Mouse (Mus musculus) midbrain, embryonic 15.5 days (tissue): ENCODE data around the gene Ankrd11. TPM values are rescaled to one million over a fixed set of nuclear protein-coding genes. Genes with fewer than 3 reads are reported as not detected.

Experiments
- ATAC-seq: fragments of 200-750 bp; cut with Nextera tagmentation; replicated peaks from 2 replicates; pipeline ENCODE4 v1.8.0; 2017; ENCODE audit warnings: moderate TSS enrichment
- H3K27ac ChIP-seq: fragments of 300-500 bp; sonication (generic); 2 replicates; pipeline ENCODE4 v1.5.1; 2015; ENCODE audit warnings: mild to moderate bottlenecking, inconsistent platforms
- H3K27me3 ChIP-seq: fragments of 300-500 bp; sonication (generic); replicated peaks from 2 replicates; pipeline ENCODE4 v1.6.1; 2015; ENCODE audit warnings: inconsistent platforms
- H3K36me3 ChIP-seq: fragments of 300-500 bp; sonication (generic); replicated peaks from 2 replicates; pipeline ENCODE4 v1.6.1; 2015; ENCODE audit warnings: inconsistent platforms
- H3K4me1 ChIP-seq: fragments of 300-500 bp; sonication (generic); 2 replicates; pipeline ENCODE4 v1.6.1; 2015; ENCODE audit warnings: inconsistent platforms
- H3K4me2 ChIP-seq: fragments of 300-500 bp; sonication (generic); 2 replicates; pipeline ENCODE4 v1.6.1; 2015; ENCODE audit warnings: inconsistent platforms, mild to moderate bottlenecking, moderate library complexity
- H3K4me3 ChIP-seq: fragments of 300-500 bp; sonication (generic); 2 replicates; pipeline ENCODE4 v1.5.1; 2015; ENCODE audit warnings: mild to moderate bottlenecking, inconsistent platforms
- H3K9ac ChIP-seq: fragments of 300-500 bp; sonication (generic); 2 replicates; pipeline ENCODE4 v1.6.1; 2015; ENCODE audit warnings: mild to moderate bottlenecking, inconsistent platforms
- H3K9me3 ChIP-seq: fragments of 300-500 bp; sonication (generic); 2 replicates; pipeline ENCODE4 v1.6.1; 2016; ENCODE audit warnings: inconsistent platforms
- WGBS: fragments of 180-500 bp; shearing (Covaris S2); methylation state at CpG from one replicate; pipeline ENCODE4 v1.1.7; 2015; ENCODE audit warnings: mixed read lengths; 5-methylcytosine and 5-hydroxymethylcytosine counted together
- polyA plus RNA-seq: library from polyadenylated mRNA; unstranded; fragments of >200 nt; fragmentation: Nextera tagmentation; extraction: Ambion mirVana; gene quantifications from 2 replicates; pipeline ENCODE4 v1.2.1, GENCODE M21; 2015

The Ankrd11 gene
- polyA plus RNA-seq, 1 experiment from 2014 or later, result 69.4 TPM

DNA sequence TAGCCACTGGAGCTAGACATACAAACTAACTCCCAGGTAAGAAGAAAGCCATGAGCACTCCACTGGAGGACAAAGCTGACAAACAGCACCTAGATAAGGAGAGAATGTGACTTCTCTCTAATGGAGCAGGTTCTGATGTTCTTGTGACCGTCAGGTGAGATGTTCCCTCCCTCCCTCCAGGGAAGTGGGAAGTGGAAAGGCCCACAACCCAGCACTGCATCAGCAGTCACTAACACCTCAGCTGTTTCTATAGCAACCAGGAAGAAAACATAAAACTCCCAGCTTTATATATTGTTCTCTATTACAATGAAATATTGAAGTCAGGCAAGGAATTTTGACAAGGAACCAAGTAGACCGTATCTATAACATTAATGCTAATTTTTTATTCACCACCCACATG is 22.0 kb downstream of the Ankrd11 start:
- H3K27ac ChIP-seq, result no peak overlapping the region
- 71% methylated on average over 2 of the region's 2 CpGs for WGBS
- no peak overlapping the region for H3K4me2 ChIP-seq
- no peak overlapping the region for H3K4me3 ChIP-seq
- no peaks in the 10 kb centered on the region for H3K9me3 ChIP-seq
- no peak overlapping the region for H3K9ac ChIP-seq
- ATAC-seq, result no peak
- no peaks in the 10 kb centered on the region for H3K27me3 ChIP-seq
- peaks cover 23% of the 10 kb centered on the region for H3K4me1 ChIP-seq
- no peaks in the 10 kb centered on the region for H3K36me3 ChIP-seq

DNA sequence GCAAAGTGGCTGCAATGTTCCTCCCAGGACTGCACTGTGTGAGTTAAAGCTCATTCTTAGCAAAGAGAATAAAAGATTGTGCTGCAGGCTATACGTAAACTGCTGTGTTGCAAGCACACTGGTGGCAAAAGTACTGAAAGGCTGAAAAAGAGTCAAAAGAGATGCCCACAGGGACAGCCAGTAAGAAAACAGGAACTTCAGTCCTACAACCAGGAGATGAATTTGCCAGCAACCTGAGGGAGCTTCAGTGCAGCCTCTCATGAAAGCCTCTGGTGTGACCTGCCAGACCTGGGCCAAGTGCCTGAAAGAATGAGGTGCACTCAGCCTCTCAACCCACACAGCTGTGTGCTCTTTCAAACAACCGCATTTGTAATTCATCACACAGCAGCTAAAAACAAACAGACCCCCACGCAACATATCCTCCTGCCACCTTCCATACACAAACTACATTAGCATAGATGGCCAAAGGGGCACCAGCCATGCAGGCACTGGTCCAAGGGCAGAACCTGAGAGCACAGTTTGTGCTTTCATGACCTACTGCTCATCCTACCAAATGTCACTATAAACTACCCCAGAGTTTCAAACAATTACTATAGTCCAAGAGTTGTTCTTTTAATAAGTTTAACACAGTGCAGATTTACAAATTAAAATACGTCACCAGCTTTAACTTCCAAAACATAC is 23.5 kb downstream of the Ankrd11 start:
- no peak overlapping the region for H3K9ac ChIP-seq
- H3K36me3 ChIP-seq, result no peaks in the 10 kb centered on the region
- H3K4me1 ChIP-seq, result peaks cover 27% of the 10 kb centered on the region
- no peak overlapping the region for H3K4me2 ChIP-seq
- ATAC-seq, result no peak
- H3K27ac ChIP-seq, result no peak overlapping the region
- no peaks in the 10 kb centered on the region for H3K27me3 ChIP-seq
- 59% methylated on average over 4 of the region's 4 CpGs for WGBS
- H3K4me3 ChIP-seq, result no peak overlapping the region
- no peaks in the 10 kb centered on the region for H3K9me3 ChIP-seq

DNA sequence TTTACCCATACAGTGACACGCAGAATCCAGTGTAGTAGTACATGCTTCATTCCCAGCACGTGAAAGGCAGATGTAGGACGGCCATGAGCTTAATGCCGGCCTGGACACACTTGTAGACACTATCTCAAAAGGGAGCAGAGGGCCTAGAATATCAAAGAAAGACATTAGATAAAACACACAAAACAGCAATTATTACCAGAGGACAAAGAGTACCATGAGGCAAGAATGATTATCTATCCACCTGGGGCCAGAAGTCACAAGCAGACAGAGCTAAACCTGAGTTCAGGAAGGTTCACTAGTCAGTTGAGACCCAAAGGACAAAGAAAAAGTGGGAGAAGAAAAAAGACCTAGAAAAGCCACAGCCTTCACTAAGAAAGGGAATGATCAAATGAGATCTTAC is 24.9 kb downstream of the Ankrd11 start:
- H3K36me3 ChIP-seq, result no peaks in the 10 kb centered on the region
- H3K9ac ChIP-seq, result no peak overlapping the region
- no peak overlapping the region for H3K4me3 ChIP-seq
- 94% methylated on average over 4 of the region's 4 CpGs for WGBS
- no peak for ATAC-seq
- H3K9me3 ChIP-seq, result no peaks in the 10 kb centered on the region
- no peaks in the 10 kb centered on the region for H3K27me3 ChIP-seq
- H3K27ac ChIP-seq, result no peak overlapping the region
- no peak overlapping the region for H3K4me2 ChIP-seq
- peaks cover 27% of the 10 kb centered on the region for H3K4me1 ChIP-seq

DNA sequence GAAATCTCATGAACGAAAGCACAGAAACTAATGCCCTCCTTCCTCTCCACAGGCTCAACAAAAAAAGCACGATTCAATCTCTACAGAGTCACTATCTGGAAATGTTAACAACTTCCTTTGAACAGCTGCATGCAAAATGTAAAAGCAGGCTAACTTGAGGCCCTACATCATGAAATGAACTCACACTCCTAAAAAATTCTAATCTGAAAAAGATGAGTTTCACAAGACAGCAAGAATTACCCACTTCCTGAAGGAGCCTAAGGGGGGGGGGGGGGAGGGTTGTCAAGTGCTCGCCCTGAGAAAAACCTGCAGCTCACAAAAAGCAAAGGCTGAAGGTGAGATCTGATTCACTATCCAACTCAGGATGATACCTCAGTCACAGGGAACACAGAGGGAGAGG is 27.0 kb downstream of the Ankrd11 start:
- Histone ChIP-seq H3K36me3 (no peaks in the 10 kb centered on the region), H3K9me3 (no peaks in the 10 kb centered on the region), H3K27ac (no peak overlapping the region), H3K9ac (no peak overlapping the region), H3K27me3 (no peaks in the 10 kb centered on the region), H3K4me3 (no peak overlapping the region), H3K4me2 (no peak overlapping the region), H3K4me1 (peaks cover 16% of the 10 kb centered on the region)
- 79% methylated on average over 3 of the region's 3 CpGs for WGBS
- no peak for ATAC-seq

DNA sequence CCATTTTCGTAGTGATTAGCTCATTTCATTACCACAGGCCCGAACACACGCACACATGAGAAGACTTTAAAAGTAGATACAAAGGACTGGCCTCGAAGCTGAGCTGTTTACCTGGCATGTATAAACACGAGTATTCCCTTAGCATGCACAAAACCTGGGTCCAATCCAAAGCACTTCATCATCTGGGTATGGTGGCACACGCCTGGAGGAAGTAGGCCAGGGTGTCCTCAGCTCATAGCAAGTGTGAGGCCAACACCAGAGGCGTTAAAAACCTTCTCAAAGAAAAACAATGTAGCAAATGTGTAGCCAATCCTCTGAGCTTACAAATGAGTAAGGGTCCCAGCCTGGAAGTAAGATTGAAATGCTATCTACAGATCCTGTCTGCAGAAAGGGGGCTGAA is 27.6 kb downstream of the Ankrd11 start:
- H3K9me3 ChIP-seq, result no peaks in the 10 kb centered on the region
- no peak overlapping the region for H3K4me2 ChIP-seq
- ATAC-seq, result no peak
- H3K27me3 ChIP-seq, result no peaks in the 10 kb centered on the region
- 85% methylated on average over 7 of the region's 7 CpGs for WGBS
- H3K36me3 ChIP-seq, result no peaks in the 10 kb centered on the region
- no peak overlapping the region for H3K27ac ChIP-seq
- H3K9ac ChIP-seq, result no peak overlapping the region
- H3K4me3 ChIP-seq, result no peak overlapping the region
- H3K4me1 ChIP-seq, result peaks cover 16% of the 10 kb centered on the region

DNA sequence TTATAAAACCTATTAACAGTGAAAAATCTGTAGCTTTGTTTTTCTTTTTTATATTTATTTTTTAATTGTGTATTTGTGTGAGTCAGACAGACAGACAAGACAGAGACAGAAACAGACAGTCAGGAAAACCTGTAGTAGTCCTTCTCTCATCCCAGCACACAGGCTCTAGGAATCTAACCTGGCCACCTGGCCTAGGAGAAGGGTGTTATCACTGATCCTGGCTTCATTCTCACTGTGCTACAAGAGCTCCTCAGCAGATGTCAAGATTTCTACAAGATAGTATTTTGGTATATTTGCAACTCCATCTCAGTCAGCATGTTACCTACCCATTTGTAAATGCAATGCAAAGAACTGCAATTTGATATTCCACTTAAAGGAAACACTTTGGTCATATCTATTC is 30.8 kb downstream of the Ankrd11 start:
- no peak overlapping the region for H3K27ac ChIP-seq
- H3K9me3 ChIP-seq, result no peaks in the 10 kb centered on the region
- no peaks in the 10 kb centered on the region for H3K36me3 ChIP-seq
- H3K4me2 ChIP-seq, result no peak overlapping the region
- no peak overlapping the region for H3K9ac ChIP-seq
- H3K27me3 ChIP-seq, result no peaks in the 10 kb centered on the region
- peaks cover 9% of the 10 kb centered on the region; the same call in 1 of the 2 replicates for H3K4me1 ChIP-seq
- no peak overlapping the region for H3K4me3 ChIP-seq
- no peak for ATAC-seq

DNA sequence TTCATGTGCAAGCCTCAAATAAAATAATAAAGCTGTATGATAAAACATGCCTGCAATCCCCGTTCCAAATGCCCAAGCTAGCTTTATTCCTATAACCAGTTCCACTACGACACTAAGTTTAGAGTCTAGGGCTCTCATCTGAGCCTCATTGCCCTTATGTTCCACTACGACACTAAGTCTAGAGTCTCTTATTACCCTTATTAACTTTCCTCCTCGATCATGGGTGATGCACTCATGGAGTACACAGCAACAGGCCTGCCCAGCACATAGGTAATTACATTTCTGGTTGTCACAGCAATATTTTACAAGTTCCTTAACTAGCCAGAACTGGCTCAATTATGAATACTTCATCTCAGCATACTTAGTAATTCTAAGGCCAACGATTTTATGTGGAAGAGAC is 36.3 kb downstream of the Ankrd11 start:
- no peak overlapping the region for H3K9ac ChIP-seq
- no peaks in the 10 kb centered on the region for H3K27me3 ChIP-seq
- peaks cover 15% of the 10 kb centered on the region; the same call in 1 of the 2 replicates for H3K4me1 ChIP-seq
- H3K9me3 ChIP-seq, result no peaks in the 10 kb centered on the region
- no peaks in the 10 kb centered on the region for H3K36me3 ChIP-seq
- 85% methylated on average over 5 of the region's 5 CpGs for WGBS
- no peak for ATAC-seq
- H3K4me2 ChIP-seq, result no peak overlapping the region
- no peak overlapping the region for H3K27ac ChIP-seq
- H3K4me3 ChIP-seq, result no peak overlapping the region

DNA sequence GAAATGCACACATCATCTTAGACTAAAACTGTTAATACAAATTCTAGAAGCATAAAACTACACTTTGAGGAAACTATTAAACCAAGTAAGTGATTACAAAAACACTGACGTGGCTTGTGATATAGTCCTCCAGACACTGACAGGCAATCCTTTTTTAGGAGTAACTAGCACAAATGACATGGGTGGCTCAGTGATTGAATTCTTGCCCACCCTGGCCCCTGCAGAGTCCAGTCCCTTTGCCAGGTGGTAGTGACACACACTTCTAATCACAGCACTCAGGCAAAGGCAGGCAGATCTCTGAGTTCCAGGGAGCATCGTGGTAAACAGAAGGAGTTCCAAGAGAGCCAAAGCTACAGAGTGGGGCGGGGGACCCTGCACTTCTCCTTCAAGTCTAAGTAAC is 36.7 kb downstream of the Ankrd11 start:
- no peak overlapping the region for H3K4me2 ChIP-seq
- WGBS, result 70% methylated on average over 3 of the region's 3 CpGs
- H3K4me3 ChIP-seq, result no peak overlapping the region
- no peaks in the 10 kb centered on the region for H3K36me3 ChIP-seq
- H3K4me1 ChIP-seq, result peaks cover 15% of the 10 kb centered on the region; the same call in 1 of the 2 replicates
- no peak for ATAC-seq
- H3K27ac ChIP-seq, result no peak overlapping the region
- no peaks in the 10 kb centered on the region for H3K27me3 ChIP-seq
- H3K9me3 ChIP-seq, result no peaks in the 10 kb centered on the region
- no peak overlapping the region for H3K9ac ChIP-seq

DNA sequence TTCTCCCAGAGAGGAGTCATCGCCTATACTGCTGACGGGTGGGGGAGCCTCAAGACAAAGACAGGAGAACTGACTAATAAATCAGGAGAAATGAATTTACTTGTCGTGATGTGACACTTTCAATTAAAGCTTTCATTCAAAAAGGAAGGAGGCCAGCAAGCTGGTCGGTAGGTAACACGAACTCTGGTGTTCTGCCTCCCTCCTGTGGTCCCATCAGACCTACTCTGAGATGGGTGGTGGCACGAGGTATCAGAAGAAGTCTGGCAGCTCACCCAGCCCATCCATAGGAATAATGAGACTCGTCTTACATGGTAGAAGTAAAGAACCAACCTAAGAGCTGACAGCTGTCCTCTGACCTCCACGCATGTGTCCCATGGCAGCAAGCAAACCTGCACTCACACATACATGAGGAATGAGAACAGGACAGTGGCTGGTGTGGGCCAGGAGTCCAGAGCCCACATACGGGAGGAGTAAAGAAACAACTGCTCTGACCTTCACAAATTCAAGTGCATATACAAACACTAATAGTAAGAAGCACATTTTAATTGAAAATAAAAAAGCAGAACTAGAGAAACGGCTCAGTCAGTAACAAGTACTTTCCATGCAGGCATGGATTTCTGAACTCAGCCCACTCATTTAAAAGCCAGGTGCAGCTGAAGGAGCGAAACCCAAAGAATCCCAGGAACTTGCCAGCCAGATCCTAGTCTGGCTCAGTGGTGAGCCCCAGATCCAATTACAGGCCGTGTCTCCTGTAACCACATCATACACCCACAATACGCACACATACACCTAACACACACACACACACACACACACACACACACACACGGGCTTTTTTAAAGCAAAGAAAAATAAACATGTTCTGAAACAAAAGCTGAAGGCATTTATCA is 37.8 kb downstream of the Ankrd11 start:
- H3K4me1 ChIP-seq, result peaks cover 15% of the 10 kb centered on the region; the same call in 1 of the 2 replicates
- no peak overlapping the region for H3K4me3 ChIP-seq
- H3K27me3 ChIP-seq, result no peaks in the 10 kb centered on the region
- no peak for ATAC-seq
- H3K36me3 ChIP-seq, result no peaks in the 10 kb centered on the region
- H3K9ac ChIP-seq, result no peak overlapping the region
- no peak overlapping the region for H3K27ac ChIP-seq
- no peaks in the 10 kb centered on the region for H3K9me3 ChIP-seq
- H3K4me2 ChIP-seq, result no peak overlapping the region
- WGBS, result 79% methylated on average over 14 of the region's 14 CpGs

DNA sequence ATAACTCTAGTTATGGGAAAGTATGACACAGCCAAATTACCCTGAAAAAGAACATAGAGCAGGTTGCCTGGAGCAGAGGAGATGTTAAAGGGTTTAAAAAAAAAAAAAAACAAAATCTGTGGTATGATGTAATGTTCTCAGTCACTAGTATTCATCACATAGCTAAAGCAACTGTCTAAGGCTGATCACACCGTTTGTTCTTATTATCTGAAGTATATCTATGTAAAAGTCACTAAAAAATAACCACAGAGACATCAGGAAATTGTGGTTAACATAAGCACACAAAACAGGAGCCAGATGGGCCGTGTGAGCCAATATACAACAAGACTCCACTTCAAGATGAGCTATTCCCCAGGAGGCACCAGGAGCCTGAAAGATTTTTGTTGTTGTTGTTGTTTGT is 41.8 kb downstream of the Ankrd11 start:
- no peak overlapping the region for H3K27ac ChIP-seq
- H3K4me1 ChIP-seq, result peaks cover 9% of the 10 kb centered on the region
- no peak overlapping the region for H3K4me2 ChIP-seq
- no peaks in the 10 kb centered on the region for H3K9me3 ChIP-seq
- no peak overlapping the region for H3K9ac ChIP-seq
- ATAC-seq, result no peak
- no peaks in the 10 kb centered on the region for H3K27me3 ChIP-seq
- 85% methylated on average over 2 of the region's 2 CpGs for WGBS
- no peak overlapping the region for H3K4me3 ChIP-seq
- H3K36me3 ChIP-seq, result no peaks in the 10 kb centered on the region

DNA sequence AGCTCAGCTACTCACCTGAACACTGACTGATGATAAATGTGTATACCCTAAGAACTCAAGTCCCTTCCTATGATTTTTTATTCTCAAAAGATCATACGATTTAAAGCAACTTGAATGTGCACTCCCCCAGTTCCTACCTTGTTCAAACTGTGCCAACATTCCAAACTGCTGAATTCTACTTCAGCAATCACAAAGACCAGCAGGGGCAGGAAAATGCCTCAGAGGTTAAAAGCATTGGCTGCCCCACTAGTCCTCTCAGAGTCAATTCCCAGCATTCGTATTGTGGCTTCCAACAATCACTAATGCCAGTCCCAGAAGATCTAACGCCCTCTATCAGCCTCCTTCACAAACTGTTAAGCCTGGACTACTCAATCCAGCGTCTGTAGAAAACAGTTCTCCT is 44.1 kb downstream of the Ankrd11 start:
- H3K27ac ChIP-seq, result no peak overlapping the region

DNA sequence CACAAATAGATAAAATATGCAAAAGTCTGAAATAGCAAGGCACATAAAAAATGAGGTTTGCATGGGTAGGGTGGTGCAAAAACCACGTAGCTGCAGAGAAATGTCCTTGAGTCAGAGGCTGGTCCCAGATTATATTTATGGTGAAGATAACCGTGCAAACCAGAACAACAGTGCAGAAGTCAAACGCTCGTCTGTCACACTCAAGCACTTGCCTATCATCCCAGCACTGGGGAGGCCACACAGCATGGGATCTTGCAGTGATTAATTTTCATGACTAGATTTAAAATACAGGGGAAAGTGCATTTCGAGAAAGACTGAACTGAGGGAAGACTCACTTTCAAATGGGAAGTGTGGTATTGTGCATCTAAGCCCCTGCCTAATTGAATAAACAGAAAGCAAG is 48.3 kb downstream of the Ankrd11 start:
- no peak overlapping the region for H3K4me2 ChIP-seq
- no peaks in the 10 kb centered on the region for H3K36me3 ChIP-seq
- WGBS, result 67% methylated on average over 5 of the region's 5 CpGs

More for the DNA sequence above, 44.1 kb downstream of the Ankrd11 start:
- Histone ChIP-seq H3K9ac (no peak overlapping the region), H3K36me3 (no peaks in the 10 kb centered on the region), H3K9me3 (no peaks in the 10 kb centered on the region), H3K4me2 (no peak overlapping the region), H3K4me3 (no peak overlapping the region), H3K27me3 (no peaks in the 10 kb centered on the region), H3K4me1 (peaks cover 14% of the 10 kb centered on the region)
- ATAC-seq, result no peak
- 72% methylated on average over 4 of the region's 4 CpGs for WGBS

DNA sequence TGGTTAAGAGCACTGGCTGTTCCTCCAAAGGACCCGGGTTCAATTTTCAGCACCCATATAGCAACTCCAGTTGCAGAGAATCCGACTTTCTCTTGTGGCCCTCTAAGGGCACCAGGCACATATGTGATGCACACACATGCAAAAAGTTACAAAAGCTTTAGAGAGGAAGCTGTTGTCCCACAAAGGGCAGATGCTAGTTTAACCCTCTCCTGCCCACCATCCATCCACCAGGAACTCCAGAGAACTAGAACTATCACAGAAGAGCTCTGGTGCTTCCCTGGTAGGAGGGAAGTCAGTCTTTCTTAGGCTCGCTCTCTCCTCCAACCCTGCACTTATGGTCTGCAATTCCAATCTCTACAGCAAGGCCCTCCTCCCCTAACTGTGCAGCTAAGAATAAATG is 49.0 kb downstream of the Ankrd11 start:
- no peak overlapping the region for H3K9ac ChIP-seq
- WGBS, result 87% methylated on average over 3 of the region's 3 CpGs
- H3K9me3 ChIP-seq, result no peaks in the 10 kb centered on the region
- H3K4me1 ChIP-seq, result peaks cover 14% of the 10 kb centered on the region
- H3K4me2 ChIP-seq, result no peak overlapping the region
- ATAC-seq, result no peak
- H3K36me3 ChIP-seq, result no peaks in the 10 kb centered on the region
- H3K4me3 ChIP-seq, result no peak overlapping the region
- no peaks in the 10 kb centered on the region for H3K27me3 ChIP-seq
- no peak overlapping the region for H3K27ac ChIP-seq

More for the DNA sequence above, 48.3 kb downstream of the Ankrd11 start:
- ATAC-seq, result no peak
- H3K27me3 ChIP-seq, result no peaks in the 10 kb centered on the region
- no peaks in the 10 kb centered on the region for H3K9me3 ChIP-seq
- H3K27ac ChIP-seq, result no peak overlapping the region
- peaks cover 18% of the 10 kb centered on the region for H3K4me1 ChIP-seq
- H3K4me3 ChIP-seq, result no peak overlapping the region
- H3K9ac ChIP-seq, result no peak overlapping the region
